Mouse (Mus musculus) c-Kit-positive CD71-positive TER-119-negative erythroid progenitor cells, embryonic 14.5 days (primary cell): ENCODE measurements at regions not wholly inside any gene's neighbourhood (a gene's known extent, or its start where the extent isn't known, plus 50 kb on each side); places are given as distances from the start of the nearest gene placed in this dataset.
"Not testable (repeated sequence)": the region's sequence is repeated elsewhere in the genome, so short reads cannot be mapped to it uniquely, and the experiment has no call there.

Experiments used
- DNase-seq: peaks from one replicate; pipeline ENCODE4 v3.0.0-alpha.2; 2013; ENCODE audit warnings: low read depth

GRCm38 (mm10) chr4:105649447-105649833, 140.2 kb upstream of the Gm12728 start:
- no peak for DNase-seq

- no peak for DNase-seq
Measured at GRCm38 (mm10) chr4:105656071-105656655, 133.5 kb upstream of the Gm12728 start.

DNA sequence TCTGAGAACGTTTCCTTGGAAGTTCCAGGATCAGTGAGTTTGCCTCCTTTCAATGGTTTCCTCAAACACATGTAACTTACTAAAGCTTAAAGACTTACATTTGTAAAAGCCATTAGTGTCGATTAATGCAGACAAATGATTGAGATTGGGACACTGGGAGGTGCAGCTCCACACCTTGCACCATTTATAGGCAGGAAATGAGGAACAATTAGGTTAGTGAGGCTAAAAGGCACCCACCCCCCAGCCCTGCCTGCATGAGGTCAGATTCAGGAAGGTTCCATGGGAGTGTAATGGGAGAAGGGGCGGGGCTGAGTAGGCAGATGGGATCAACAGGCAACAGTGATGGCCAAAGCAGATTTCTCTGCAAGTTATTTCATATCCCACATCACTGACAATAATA, 131.1 kb upstream of the Gm12728 start:
- DNase-seq, result no peak

DNA sequence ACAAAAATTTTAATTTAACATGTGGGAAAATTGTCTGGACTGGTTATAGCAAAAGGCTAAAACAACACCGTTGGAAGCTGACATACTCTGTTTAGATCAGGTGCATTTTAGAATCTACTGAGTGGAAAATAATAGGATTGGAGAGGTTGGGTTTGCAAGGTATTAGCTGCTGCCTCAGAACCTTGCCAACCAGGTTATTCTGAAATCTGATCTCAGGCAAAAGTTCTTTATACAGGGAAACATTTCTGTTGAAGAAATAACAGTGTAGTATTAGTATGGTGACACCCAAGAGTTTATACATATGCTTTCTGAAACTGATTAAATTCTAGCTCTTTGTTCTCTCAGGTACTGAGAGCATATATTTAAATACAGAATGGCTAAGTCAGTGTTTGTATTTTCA, 113.0 kb upstream of the Gm12728 start:
- DNase-seq, result no peak

DNA sequence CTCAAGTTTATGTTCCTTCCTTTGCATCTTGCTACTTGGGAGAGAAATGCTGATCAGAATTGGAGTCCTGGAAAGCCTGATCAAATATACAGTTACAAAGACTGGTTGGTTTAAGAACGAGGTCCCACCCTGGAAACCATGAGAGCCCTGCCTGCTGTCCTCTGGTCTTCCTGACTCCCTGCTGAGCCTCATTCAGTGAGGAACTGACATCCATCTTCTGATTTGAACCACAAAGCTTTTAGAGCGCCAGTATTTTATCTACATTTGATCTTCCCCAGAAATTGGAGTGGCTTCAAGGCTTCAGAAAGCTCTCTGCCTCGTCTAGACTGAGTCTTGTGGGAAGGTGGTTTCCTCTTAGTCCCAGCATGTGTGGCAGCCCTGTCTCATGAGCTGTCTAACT, 99.0 kb upstream of the Gm12728 start:
- DNase-seq, result no peak

GRCm38 (mm10) chr4:105692380-105692779, 97.3 kb upstream of the Gm12728 start:
- no peak for DNase-seq

DNA sequence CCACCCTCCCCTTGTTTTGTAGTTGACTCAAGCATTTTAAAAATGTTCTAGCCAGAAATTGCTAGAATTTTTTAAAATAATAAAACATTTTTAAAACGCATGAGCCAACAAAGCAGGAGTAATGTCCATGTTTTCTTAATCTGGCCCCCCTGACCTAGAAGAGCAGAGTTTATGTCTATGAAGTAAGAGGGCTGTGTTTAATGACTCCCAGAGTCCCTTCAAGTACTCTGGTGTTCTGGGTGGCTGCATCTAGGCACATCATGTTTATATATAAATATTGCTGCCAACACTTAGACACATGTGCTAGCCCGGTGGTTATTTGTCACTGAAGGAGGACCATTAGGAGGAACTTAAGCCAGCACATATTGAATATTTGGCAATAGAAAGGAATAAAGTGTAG, 93.8 kb upstream of the Gm12728 start:
- DNase-seq, result no peak

DNA sequence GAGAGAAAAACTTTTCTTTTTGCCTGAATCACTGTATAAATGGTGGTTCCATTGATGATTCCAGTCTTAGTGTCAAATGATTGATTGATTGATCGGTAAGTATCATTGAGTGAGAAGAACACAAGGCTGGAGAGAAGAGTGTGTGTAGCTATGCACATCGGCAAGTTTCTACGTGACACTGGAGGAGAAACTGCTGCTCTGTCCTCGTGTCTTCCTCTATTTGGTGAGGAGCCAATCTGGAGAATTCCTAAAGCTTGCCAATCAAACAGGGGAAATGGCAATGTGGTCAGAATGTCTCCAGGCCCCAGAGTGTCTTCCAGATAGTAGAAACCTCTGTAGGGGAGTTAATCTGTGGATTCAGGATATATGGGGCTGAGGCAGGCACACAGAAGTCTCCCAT, 92.5 kb upstream of the Gm12728 start:
- DNase-seq, result no peak

DNA sequence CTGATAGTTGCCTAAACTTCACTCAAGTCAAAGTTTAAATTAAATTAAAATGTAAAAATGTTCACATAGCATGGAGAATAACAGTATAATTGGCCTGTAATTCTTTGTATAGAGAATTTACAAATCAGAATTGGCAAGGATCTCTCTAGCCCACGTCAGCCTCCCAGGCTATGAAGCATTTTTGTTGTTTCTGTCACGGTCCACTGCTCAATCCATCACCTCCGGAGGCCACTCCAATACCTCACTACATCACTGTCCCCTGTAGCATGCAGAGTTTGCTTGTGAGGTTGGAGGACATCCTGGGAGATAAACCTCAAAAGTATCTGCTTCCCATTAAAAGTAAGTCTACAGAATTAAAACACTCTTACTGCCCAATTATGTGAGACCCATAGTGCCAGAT, 87.6 kb upstream of the Gm12728 start:
- DNase-seq, result no peak

GRCm38 (mm10) chr4:105703408-105703807, 86.3 kb upstream of the Gm12728 start:
- DNase-seq, result no peak

DNA sequence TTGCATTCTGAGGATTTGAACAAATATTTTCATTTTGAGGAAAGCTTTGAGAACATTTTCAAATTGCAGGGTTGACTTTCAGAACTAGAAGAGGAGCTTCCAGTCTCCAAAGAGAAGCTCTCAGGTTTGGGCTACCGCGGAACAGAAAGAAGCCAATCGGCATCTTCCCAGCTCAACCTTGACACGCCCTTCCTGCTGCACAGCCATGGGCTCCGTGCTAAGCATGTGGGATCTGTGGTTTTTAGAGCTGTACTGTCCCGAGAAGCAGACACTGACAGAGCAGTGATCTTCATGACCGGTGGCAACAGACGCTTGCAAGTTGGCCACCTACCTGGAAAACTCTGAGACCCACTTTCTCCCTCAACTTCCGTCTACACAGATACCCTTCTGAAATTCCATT, 85.4 kb upstream of the Gm12728 start:
- DNase-seq, result no peak

- no peak for DNase-seq
Measured at GRCm38 (mm10) chr4:105705996-105706395, 83.7 kb upstream of the Gm12728 start.

DNA sequence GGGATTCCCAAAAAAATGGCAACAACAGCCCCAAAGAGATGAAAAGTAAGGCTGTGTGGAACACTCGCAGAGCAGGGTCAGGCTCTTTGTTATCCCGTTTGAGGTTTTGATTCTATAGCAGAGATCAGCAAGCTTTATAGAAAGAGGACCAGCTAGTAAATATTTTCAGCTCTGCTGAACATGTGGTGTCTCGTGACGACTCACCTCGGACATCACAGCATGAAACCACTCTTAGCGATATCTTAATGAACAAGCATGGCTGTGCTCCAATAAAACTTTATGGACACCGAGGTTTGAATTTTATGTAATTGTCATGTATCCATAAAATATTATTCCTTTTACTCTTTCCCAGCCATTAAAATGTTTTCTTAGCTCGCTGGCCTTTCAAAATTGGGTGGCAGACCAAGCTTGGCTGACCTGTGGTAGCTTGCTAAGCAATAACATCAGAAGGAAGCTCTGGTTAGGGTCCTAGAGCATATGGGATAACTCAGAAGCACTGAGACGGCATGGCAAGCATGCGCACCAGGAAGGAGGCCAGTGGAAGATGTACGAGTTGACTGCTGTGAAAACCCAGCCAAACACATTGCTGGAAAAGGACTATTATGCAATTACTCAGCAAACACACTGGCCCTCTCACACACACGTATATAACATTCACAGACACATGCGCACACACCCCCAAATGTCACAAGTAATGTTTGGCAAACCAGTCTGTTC, 81.4 kb upstream of the Gm12728 start:
- DNase-seq, result no peak

DNA sequence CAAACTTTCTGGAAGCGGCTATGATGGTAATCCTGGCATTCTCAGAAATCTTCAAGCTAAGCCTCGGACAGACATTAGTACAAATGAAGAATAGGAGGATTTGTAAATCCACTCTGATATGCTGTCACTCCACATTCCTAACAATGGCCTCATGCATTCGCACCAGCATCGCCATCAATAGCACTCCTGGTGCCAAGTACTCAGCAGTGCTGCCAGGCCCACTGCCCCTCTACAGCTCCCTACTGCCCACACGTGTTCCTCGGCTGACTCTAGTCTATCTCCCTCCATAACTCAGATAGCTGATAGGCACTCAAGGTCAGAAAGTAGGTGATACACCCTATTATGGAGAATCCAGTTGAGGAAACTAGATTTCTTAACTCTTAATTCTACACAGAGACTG, 75.7 kb upstream of the Gm12728 start:
- DNase-seq, result no peak

DNA sequence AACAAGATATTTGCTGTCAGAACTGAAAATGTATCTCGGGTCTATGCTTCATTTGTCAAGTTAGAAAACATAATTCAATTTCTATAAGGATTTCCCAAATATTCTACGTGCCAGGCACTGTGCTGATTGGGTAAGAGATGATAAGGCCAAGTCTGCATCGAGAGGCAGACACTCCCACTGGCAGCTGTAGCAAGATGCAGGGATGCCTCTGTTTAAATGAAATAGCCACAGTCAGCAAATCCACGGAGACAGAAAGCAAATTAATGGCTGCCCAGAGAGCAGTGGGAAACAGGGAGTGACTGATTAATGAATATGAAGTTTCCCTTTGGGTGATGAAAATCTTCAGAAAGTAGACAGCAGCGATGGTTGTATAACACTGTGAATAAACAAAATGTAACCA, 71.6 kb upstream of the Gm12728 start:
- DNase-seq, result no peak

DNA sequence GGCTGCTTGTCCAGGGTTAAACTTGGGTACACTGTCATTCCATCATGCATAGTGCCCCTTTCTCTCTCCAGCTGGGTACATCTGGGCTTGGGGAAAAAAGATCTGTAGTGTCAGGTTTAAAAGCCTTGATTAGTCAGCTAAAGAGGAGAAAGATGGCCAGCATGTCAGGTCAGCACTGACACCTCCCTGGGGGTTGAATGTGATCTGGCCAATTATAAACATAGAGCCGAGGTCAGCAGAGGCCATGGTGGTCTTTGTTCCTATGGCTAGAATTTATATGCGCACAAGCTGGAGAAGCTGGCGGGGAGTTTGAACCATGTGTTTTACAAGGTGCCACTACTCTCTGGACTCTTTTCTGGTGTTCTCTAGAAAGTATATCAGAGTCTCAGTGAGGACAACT, 61.0 kb upstream of the Gm12728 start:
- no peak for DNase-seq

DNA sequence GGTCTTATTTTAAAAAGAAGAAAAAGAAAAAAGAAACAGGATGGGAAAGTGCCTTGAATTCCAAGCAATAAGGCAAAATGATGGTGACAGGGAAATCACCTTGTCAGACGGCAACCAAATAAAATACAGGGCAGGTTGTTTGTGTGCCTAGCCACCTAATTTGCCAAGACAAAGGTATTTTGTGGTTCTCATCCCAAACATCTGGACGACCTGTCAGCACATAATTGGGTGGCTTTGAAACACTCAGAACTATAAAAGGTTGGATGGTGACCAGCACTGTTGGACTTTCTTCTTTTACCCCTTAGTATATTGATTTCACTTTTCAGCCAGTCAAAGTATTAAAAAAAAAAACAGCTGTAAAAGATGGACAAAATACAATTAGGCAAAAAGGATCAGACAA, 58.8 kb upstream of the Gm12728 start:
- no peak for DNase-seq

DNA sequence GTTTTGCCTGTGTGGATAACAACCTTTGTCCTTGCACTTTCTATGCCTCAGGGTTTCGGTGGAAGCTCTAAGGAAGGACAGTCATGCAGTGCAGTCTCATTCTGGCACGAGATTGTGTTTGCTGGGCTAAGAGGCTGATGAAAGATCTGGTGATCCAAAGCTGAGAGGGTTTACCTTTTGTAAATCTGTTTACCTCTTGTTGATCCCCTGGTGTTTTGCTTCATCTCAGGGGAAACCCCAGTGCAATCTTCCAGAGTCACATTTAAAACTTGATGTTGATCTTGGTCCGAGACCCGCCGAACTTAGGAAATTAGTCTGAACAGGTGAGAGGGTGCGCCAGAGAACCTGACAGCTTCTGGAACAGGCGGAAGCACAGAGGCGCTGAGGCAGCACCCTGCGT, 54.6 kb upstream of the Gm12728 start:
- DNase-seq, result not testable (repeated sequence)
